In genomic region chr2:140215965-140216364, GRCm38 (mm10) we compare ENCODE assay signal across 16 mouse cellular contexts.
"Had no signal": no experiment of that assay in that cellular context is flagged by ENCODE, and none has a peak within 500 bp of the region (broad histone marks: within the 10 kb centered on the region; RNA-seq: fewer than 3 reads in every experiment).

No protein-coding gene starts in this region.

- H3K9me3 ChIP-seq: limb, embryonic 12.5 days; liver, embryonic 15.5 days; lung, embryonic 15.5 days; midbrain, embryonic 12.5 days; neural tube, embryonic 13.5 days had no signal

- DNase-seq: kidney, postnatal 10 days; kidney, postnatal 4 days; lung, postnatal 14 days; retina, postnatal 1 day; right cerebral cortex, postnatal 4 days; spleen, adult 18-20 months; thymus, adult 2 months; thymus, postnatal 25 days had no signal

- ATAC-seq: midbrain, embryonic 16.5 days had no signal

- H3K27me3 ChIP-seq: limb, embryonic 12.5 days; liver, embryonic 15.5 days; lung, embryonic 15.5 days; midbrain, embryonic 12.5 days; neural tube, embryonic 13.5 days had no signal

- H3K9ac ChIP-seq: limb, embryonic 12.5 days; liver, embryonic 15.5 days; lung, embryonic 15.5 days; midbrain, embryonic 12.5 days; neural tube, embryonic 13.5 days had no signal

- H3K4me2 ChIP-seq: limb, embryonic 12.5 days; liver, embryonic 11.5 days; liver, embryonic 15.5 days; lung, embryonic 15.5 days; midbrain, embryonic 12.5 days; neural tube, embryonic 13.5 days had no signal

- H3K36me3 ChIP-seq: limb, embryonic 12.5 days; liver, embryonic 15.5 days; lung, embryonic 15.5 days; midbrain, embryonic 12.5 days; neural tube, embryonic 13.5 days had no signal

- H3K4me3 ChIP-seq: limb, embryonic 12.5 days; liver, embryonic 15.5 days; lung, embryonic 15.5 days; midbrain, embryonic 12.5 days; neural tube, embryonic 13.5 days had no signal

- H3K27ac ChIP-seq: limb, embryonic 12.5 days; liver, embryonic 15.5 days; lung, embryonic 15.5 days; macrophage; midbrain, embryonic 12.5 days; neural tube, embryonic 13.5 days had no signal

- H3K4me1 ChIP-seq: limb, embryonic 12.5 days; liver, embryonic 15.5 days; lung, embryonic 15.5 days; neural tube, embryonic 13.5 days had no signal
